Mouse (Mus musculus) embryonic facial prominence, embryonic 14.5 days (tissue): Measurements from ENCODE around the gene Hap1. TPM values are rescaled to one million over a fixed set of nuclear protein-coding genes. Genes with fewer than 3 reads are reported as not detected.

Source experiments
- ATAC-seq: fragments of 200-750 bp; cut with Nextera tagmentation; 2 replicates; pipeline ENCODE4 v1.8.0; 2017; ENCODE audit warnings: low read depth, moderate number of reproducible peaks, moderate TSS enrichment
- DNase-seq: peaks from one replicate; pipeline ENCODE4 v3.0.0-alpha.2; 2015; ENCODE audit warnings: low spot score
- H3K27ac ChIP-seq: fragments of 300-500 bp; sonication (generic); replicated peaks from 2 replicates; pipeline ENCODE4 v1.5.1; 2014; ENCODE audit warnings: low read depth, mild to moderate bottlenecking, low read length, moderate library complexity
- H3K27me3 ChIP-seq: fragments of 300-500 bp; sonication (generic); replicated peaks from 2 replicates; pipeline ENCODE4 v1.6.1; 2014; ENCODE audit warnings: low read length; ENCODE audit not compliant: control insufficient read depth, insufficient read depth
- H3K36me3 ChIP-seq: fragments of 300-500 bp; sonication (generic); 2 replicates; pipeline ENCODE4 v1.6.1; 2014; ENCODE audit warnings: low read length, mixed read lengths; ENCODE audit not compliant: control insufficient read depth, insufficient read depth
- H3K4me1 ChIP-seq: fragments of 300-500 bp; sonication (generic); 2 replicates; pipeline ENCODE4 v1.6.1; 2014; ENCODE audit warnings: antibody characterized with exemption, low read length; ENCODE audit not compliant: control insufficient read depth, insufficient read depth
- H3K4me2 ChIP-seq: fragments of 300-500 bp; sonication (generic); 2 replicates; pipeline ENCODE4 v1.6.1; 2014; ENCODE audit warnings: low read depth, mild to moderate bottlenecking, low read length, moderate library complexity, mixed read lengths
- H3K4me3 ChIP-seq: fragments of 300-500 bp; sonication (generic); 2 replicates; pipeline ENCODE4 v1.5.1; 2014; ENCODE audit warnings: low read depth, mild to moderate bottlenecking, low read length
- H3K9ac ChIP-seq: fragments of 300-500 bp; sonication (generic); 2 replicates; pipeline ENCODE4 v1.6.1; 2014; ENCODE audit warnings: low read depth, mild to moderate bottlenecking, low read length, moderate library complexity, mixed read lengths
- H3K9me3 ChIP-seq: fragments of 300-500 bp; sonication (generic); 2 replicates; pipeline ENCODE4 v1.6.1; 2016; ENCODE audit warnings: low read length; ENCODE audit not compliant: control insufficient read depth
- WGBS: fragments of 180-500 bp; shearing (Covaris S2); extraction: QIAGEN DNeasy Blood & Tissue Kit; methylation state at CpG from one replicate; pipeline ENCODE4 v1.1.7; 2014; 5-methylcytosine and 5-hydroxymethylcytosine counted together
- polyA plus RNA-seq: library from polyadenylated mRNA; unstranded; fragments of >200 nt; fragmentation: Nextera tagmentation; extraction: Ambion mirVana; gene quantifications from 2 replicates; pipeline ENCODE4 v1.2.1, GENCODE M21; 2014

Gene Hap1
- polyA plus RNA-seq, 1 experiment from 2014 or later, result 3.2 TPM

DNA sequence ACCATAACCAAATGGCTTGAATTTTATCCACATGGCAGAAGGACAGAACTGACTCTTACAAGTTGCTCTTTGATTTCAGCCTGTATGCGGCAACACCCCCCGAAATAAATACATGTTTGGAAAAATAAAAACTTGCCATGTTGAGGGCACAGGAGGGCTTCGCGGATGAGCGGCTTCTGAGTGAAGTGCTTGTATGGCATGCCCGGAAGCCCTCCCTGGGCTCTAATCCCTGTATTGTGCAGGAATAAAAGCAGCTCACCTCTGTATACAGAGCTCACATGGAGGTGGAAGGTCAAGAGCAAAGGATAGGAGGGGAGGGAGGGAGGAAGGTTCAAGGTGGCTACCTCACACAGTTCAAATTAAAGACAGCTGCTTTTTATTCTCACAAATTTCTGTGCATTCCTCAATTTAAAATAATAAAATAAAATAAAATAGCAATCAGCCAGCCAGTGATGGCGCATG lies 36.0 kb upstream of the Hap1 start:
- 88% methylated on average over 7 of the region's 7 CpGs for WGBS
- H3K9ac ChIP-seq, result no peak overlapping the region
- no peak overlapping the region for H3K4me2 ChIP-seq
- H3K36me3 ChIP-seq, result no peaks in the 10 kb centered on the region
- H3K4me1 ChIP-seq, result peaks cover 59% of the 10 kb centered on the region
- DNase-seq (no peak), ATAC-seq (no peak)
- H3K27me3 ChIP-seq, result no peaks in the 10 kb centered on the region
- no peak overlapping the region for H3K4me3 ChIP-seq
- no peaks in the 10 kb centered on the region for H3K9me3 ChIP-seq
- no peak overlapping the region for H3K27ac ChIP-seq

GRCm38 (mm10) chr11:100391081-100391883 lies 35.4 kb upstream of the Hap1 start:
- DNase-seq, result peak; percentile 86
- Histone ChIP-seq H3K4me1 (peaks cover 58% of the 10 kb centered on the region), H3K4me2 (no peak overlapping the region), H3K9ac (no peak overlapping the region), H3K4me3 (no peak overlapping the region), H3K9me3 (no peaks in the 10 kb centered on the region), H3K36me3 (0 out of 2 replicates have a peak, but pooled peaks cover under 1% of the 10 kb centered on the region), H3K27me3 (no peaks in the 10 kb centered on the region), H3K27ac (peak overlapping the region; percentile 44; the same call in 1 of the 2 replicates)
- WGBS, result 52% methylated on average over 9 of the region's 9 CpGs
- peak; percentile 32; the same call in 1 of the 2 replicates for ATAC-seq

GRCm38 (mm10) chr11:100389931-100390445 lies 34.1 kb upstream of the Hap1 start:
- H3K9me3 ChIP-seq, result no peaks in the 10 kb centered on the region
- no peaks in the 10 kb centered on the region for H3K27me3 ChIP-seq
- no peak for DNase-seq
- ATAC-seq, result no peak
- H3K4me2 ChIP-seq, result no peak overlapping the region
- H3K9ac ChIP-seq, result no peak overlapping the region
- 43% methylated on average over 8 of the region's 8 CpGs for WGBS
- H3K4me3 ChIP-seq, result no peak overlapping the region
- H3K4me1 ChIP-seq, result peaks cover 46% of the 10 kb centered on the region
- H3K36me3 ChIP-seq, result peaks cover 13% of the 10 kb centered on the region; the same call in 1 of the 2 replicates
- H3K27ac ChIP-seq, result peak overlapping the region; percentile 44

GRCm38 (mm10) chr11:100388588-100388987 lies 32.7 kb upstream of the Hap1 start:
- H3K4me1 ChIP-seq, result peaks cover 37% of the 10 kb centered on the region
- H3K4me2 ChIP-seq, result peak overlapping the region; percentile 25; the same call in 1 of the 2 replicates
- DNase-seq, result no peak
- WGBS, result 67% methylated on average over 6 of the region's 6 CpGs
- H3K36me3 ChIP-seq, result peaks cover 26% of the 10 kb centered on the region
- H3K4me3 ChIP-seq, result no peak overlapping the region
- peak overlapping the region; percentile 76 for H3K27ac ChIP-seq
- no peak overlapping the region for H3K9ac ChIP-seq
- H3K27me3 ChIP-seq, result no peaks in the 10 kb centered on the region
- ATAC-seq, result no peak
- H3K9me3 ChIP-seq, result no peaks in the 10 kb centered on the region

DNA sequence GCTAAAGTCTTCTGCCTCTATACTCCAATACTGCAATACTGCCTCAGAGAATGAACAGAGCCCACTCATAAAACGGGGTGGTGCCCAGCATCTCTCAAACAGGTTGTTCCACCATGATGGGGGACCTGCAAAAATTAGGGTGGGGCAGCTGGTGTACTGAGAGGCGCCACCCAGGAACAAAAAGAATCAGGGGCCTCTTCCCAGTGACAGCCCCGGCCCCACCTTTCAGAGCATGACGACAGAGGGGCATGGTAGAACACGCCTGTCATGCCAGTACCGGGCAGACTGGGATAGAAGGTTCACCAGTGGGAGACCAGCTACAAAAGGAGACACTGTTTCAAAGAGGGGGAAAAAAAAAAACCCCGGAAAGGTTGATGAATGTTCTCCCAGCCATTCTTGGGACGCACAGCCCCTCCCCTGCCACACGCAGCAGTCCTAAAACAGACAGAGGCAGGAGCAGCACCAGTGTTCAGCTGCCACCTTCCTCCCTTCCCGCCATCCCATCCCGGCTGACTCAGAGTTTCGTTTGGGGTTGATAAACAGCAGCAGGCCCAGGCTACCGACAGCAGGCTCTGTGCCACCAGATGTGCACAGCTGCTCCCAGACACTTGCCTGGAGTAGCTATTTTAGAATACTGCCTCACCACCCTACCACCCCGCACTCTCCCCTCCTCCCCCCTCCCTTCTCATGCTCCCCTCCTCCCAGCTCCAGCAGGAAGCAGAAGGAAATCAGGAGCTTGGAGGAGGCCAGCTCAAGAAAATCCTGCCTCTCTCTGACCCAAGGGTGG lies 31.9 kb upstream of the Hap1 start:
- peak; percentile 35; the same call in 1 of the 2 replicates for ATAC-seq
- Histone ChIP-seq H3K27ac (peak overlapping the region; percentile 76), H3K36me3 (peaks cover 34% of the 10 kb centered on the region), H3K9ac (peak overlapping the region; percentile 38), H3K4me2 (peak overlapping the region; percentile 25), H3K9me3 (no peaks in the 10 kb centered on the region), H3K4me3 (no peak overlapping the region), H3K27me3 (no peaks in the 10 kb centered on the region), H3K4me1 (peaks cover 37% of the 10 kb centered on the region)
- peak; percentile 85 for DNase-seq
- WGBS, result 34% methylated on average over 14 of the region's 14 CpGs

DNA sequence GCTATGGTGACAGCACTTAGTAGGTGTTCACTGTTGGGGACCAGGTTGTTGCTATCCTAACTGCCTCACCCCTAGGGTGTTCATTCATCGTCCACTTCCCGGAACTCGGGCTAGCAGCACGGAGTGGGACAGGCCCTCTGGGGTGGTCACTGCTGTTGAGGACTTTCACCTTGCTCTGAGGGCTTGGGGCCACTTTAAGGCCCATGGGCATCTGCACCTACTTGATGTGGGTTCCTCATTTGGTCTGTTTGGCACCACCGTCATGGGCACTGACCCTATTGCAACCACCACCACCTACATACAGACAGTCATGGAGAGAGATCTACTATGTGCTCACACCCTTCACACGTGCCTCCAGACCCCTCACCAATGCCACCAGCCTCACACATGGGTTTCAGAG lies 31.2 kb upstream of the Hap1 start:
- Histone ChIP-seq H3K4me3 (no peak overlapping the region), H3K9me3 (no peaks in the 10 kb centered on the region), H3K9ac (no peak overlapping the region), H3K27ac (peak overlapping the region; percentile 76), H3K4me2 (0 out of 2 replicates have a peak overlapping the region, but pooled peaks have one; percentile 20), H3K27me3 (no peaks in the 10 kb centered on the region), H3K36me3 (peaks cover 40% of the 10 kb centered on the region), H3K4me1 (peaks cover 37% of the 10 kb centered on the region)
- ATAC-seq (no peak), DNase-seq (no peak)
- WGBS, result 79% methylated on average over 6 of the region's 6 CpGs

DNA sequence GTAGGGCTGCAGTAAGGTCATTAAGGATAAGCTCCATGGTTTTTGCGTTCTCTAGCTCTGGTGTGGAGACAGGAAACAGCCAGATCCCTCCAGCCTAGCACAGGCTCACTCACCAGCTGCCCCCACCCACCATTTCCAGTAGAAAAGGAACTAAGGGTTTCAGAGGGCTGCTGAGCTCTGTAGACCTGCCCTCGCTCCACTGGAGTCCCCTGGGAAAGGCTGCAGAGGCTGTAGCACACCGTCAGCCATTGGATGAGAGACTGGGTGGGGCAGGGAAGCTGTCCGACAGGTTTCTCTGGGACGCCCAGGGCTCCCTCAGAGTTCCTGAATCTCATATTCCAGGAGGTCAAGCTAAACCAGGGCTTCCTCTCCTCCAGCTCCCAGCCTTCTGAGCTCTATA lies 30.7 kb upstream of the Hap1 start:
- DNase-seq (peak; percentile 87), ATAC-seq (peak; percentile 84)
- H3K9ac ChIP-seq, result no peak overlapping the region
- peak overlapping the region; percentile 76 for H3K27ac ChIP-seq
- peaks cover 37% of the 10 kb centered on the region for H3K4me1 ChIP-seq
- H3K9me3 ChIP-seq, result no peaks in the 10 kb centered on the region
- WGBS, result 40% methylated on average over 5 of the region's 5 CpGs
- H3K4me2 ChIP-seq, result peak overlapping the region; percentile 11; the same call in 1 of the 2 replicates
- no peaks in the 10 kb centered on the region for H3K27me3 ChIP-seq
- peaks cover 44% of the 10 kb centered on the region for H3K36me3 ChIP-seq
- no peak overlapping the region for H3K4me3 ChIP-seq

DNA sequence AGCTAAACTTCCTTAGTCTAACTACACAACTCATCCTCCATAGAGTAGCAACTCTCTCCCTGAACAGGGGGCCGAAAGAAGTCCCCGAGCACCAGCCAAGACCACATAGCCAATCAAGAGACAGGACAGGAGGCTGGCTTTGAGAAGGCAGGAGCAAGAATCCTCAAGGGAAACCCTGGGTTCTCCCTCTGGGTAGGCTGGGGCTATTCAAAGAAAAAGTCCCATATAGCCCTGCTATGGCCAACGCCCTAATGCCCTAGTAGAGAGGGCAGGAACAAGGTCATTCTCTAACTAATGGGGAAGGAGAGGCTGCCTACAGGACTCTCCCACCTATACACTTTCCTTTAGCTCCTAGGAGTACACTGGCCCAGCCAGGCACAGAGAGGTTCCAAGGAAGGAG lies 29.1 kb upstream of the Hap1 start:
- peaks cover 59% of the 10 kb centered on the region for H3K36me3 ChIP-seq
- H3K4me2 ChIP-seq, result no peak overlapping the region
- H3K27ac ChIP-seq, result no peak overlapping the region
- ATAC-seq, result no peak
- no peak overlapping the region for H3K9ac ChIP-seq
- WGBS, result 83% methylated on average over 3 of the region's 3 CpGs
- no peak for DNase-seq
- no peak overlapping the region for H3K4me3 ChIP-seq
- H3K27me3 ChIP-seq, result no peaks in the 10 kb centered on the region
- H3K4me1 ChIP-seq, result peaks cover 28% of the 10 kb centered on the region
- H3K9me3 ChIP-seq, result no peaks in the 10 kb centered on the region
